Mouse (Mus musculus) intestine, embryonic 16.5 days (tissue): ENCODE measurements around the gene Harbi1. TPM values are rescaled to one million over a fixed set of nuclear protein-coding genes. Genes with fewer than 3 reads are reported as not detected.

Experiments
- ATAC-seq: fragments of 200-750 bp; cut with Nextera tagmentation; 2 replicates; pipeline ENCODE4 v1.8.0; 2017; ENCODE audit warnings: moderate TSS enrichment, moderate library complexity
- H3K27ac ChIP-seq: fragments of 300-500 bp; sonication (generic); 2 replicates; pipeline ENCODE4 v1.5.1; 2014; ENCODE audit warnings: mild to moderate bottlenecking, low read length
- H3K27me3 ChIP-seq: fragments of 300-500 bp; sonication (generic); replicated peaks from 2 replicates; pipeline ENCODE4 v1.6.1; 2014; ENCODE audit warnings: low read length, control low read depth, mixed read lengths; ENCODE audit not compliant: control insufficient read depth, insufficient read depth
- H3K36me3 ChIP-seq: fragments of 300-500 bp; sonication (generic); 2 replicates; pipeline ENCODE4 v1.6.1; 2014; ENCODE audit warnings: low read length, control low read depth; ENCODE audit not compliant: control insufficient read depth, insufficient read depth
- H3K4me1 ChIP-seq: fragments of 300-500 bp; sonication (generic); 2 replicates; pipeline ENCODE4 v1.6.1; 2014; ENCODE audit warnings: low read length, control low read depth, mixed read lengths; ENCODE audit not compliant: control insufficient read depth, insufficient read depth
- H3K4me2 ChIP-seq: fragments of 300-500 bp; sonication (generic); 2 replicates; pipeline ENCODE4 v1.6.1; 2014; ENCODE audit warnings: low read depth, low read length, control low read depth
- H3K4me3 ChIP-seq: fragments of 300-500 bp; sonication (generic); 2 replicates; pipeline ENCODE4 v1.5.1; 2014; ENCODE audit warnings: mild to moderate bottlenecking, low read length
- H3K9ac ChIP-seq: fragments of 300-500 bp; sonication (generic); 2 replicates; pipeline ENCODE4 v1.6.1; 2014; ENCODE audit warnings: low read depth, low read length
- H3K9me3 ChIP-seq: fragments of 300-500 bp; sonication (generic); 2 replicates; pipeline ENCODE4 v1.6.1; 2016; ENCODE audit warnings: low read length, control low read depth; ENCODE audit not compliant: control insufficient read depth
- WGBS: fragments of 180-500 bp; shearing (Covaris S2); extraction: QIAGEN DNeasy Blood & Tissue Kit; methylation state at CpG from one replicate; pipeline ENCODE4 v1.1.7; 2014; 5-methylcytosine and 5-hydroxymethylcytosine counted together
- polyA plus RNA-seq: library from polyadenylated mRNA; unstranded; fragments of >200 nt; fragmentation: Nextera tagmentation; extraction: Ambion mirVana; gene quantifications from 2 replicates; pipeline ENCODE4 v1.2.1, GENCODE M21; 2015

Harbi1 gene
- polyA plus RNA-seq, 1 experiment from 2014 or later = 14.8 TPM

- Histone ChIP-seq H3K9me3 (no peaks in the 10 kb centered on the region), H3K4me3 (peak overlapping the region; percentile 99), H3K27me3 (no peaks in the 10 kb centered on the region), H3K4me2 (peak overlapping the region; percentile 43), H3K27ac (peak overlapping the region; percentile 94; the same call in 1 of the 2 replicates), H3K36me3 (no peaks in the 10 kb centered on the region), H3K9ac (peak overlapping the region; percentile 98), H3K4me1 (no peaks in the 10 kb centered on the region)
- 13% methylated on average over 4 of the region's 4 CpGs for WGBS
- ATAC-seq = no peak
These were observed 18.9 kb downstream of the Harbi1 start for GRCm38 (mm10) chr2:91729571-91729970.

GRCm38 (mm10) chr2:91729971-91730821 is 19.5 kb downstream of the Harbi1 start, which contains the start of gene Ambra1:
Gene Ambra1 (plus strand): TSS chr2:91730134.
- peak within 1 kb of the TSS; percentile 94 for H3K27ac ChIP-seq
- no peaks in the 10 kb centered on the region for H3K27me3 ChIP-seq
- H3K9ac ChIP-seq = peak within 1 kb of the TSS; percentile 98
- WGBS = under 1% methylated on average over 68 of the region's 68 CpGs
- ATAC-seq = peak; percentile 92
- no peaks in the 10 kb centered on the region for H3K9me3 ChIP-seq
- H3K4me2 ChIP-seq = peak within 1 kb of the TSS; percentile 71
- H3K36me3 ChIP-seq = no peaks in the 10 kb centered on the region
- no peaks in the 10 kb centered on the region for H3K4me1 ChIP-seq
- peak within 1 kb of the TSS; percentile 99 for H3K4me3 ChIP-seq

- H3K9me3 ChIP-seq = no peaks in the 10 kb centered on the region
- no peak overlapping the region for H3K27ac ChIP-seq
- no peak overlapping the region for H3K4me3 ChIP-seq
- no peak overlapping the region for H3K9ac ChIP-seq
- no peak for ATAC-seq
- H3K36me3 ChIP-seq = no peaks in the 10 kb centered on the region
- H3K4me2 ChIP-seq = no peak overlapping the region
- no peaks in the 10 kb centered on the region for H3K27me3 ChIP-seq
- 86% methylated on average over 5 of the region's 5 CpGs for WGBS
- H3K4me1 ChIP-seq = no peaks in the 10 kb centered on the region
These were observed 24.6 kb downstream of the Harbi1 start for GRCm38 (mm10) chr2:91735221-91735620.

- H3K9me3 ChIP-seq = no peaks in the 10 kb centered on the region
- H3K4me3 ChIP-seq = no peak overlapping the region
- WGBS = 100% methylated on average over 1 of the region's 1 CpGs
- no peak for ATAC-seq
- H3K27me3 ChIP-seq = no peaks in the 10 kb centered on the region
- no peaks in the 10 kb centered on the region for H3K36me3 ChIP-seq
- H3K4me2 ChIP-seq = no peak overlapping the region
- H3K27ac ChIP-seq = no peak overlapping the region
- H3K9ac ChIP-seq = no peak overlapping the region
- H3K4me1 ChIP-seq = no peaks in the 10 kb centered on the region
These were observed 28.9 kb downstream of the Harbi1 start for GRCm38 (mm10) chr2:91739586-91739985.

- H3K36me3 ChIP-seq = no peaks in the 10 kb centered on the region
- ATAC-seq = no peak
- no peaks in the 10 kb centered on the region for H3K9me3 ChIP-seq
- H3K27ac ChIP-seq = no peak overlapping the region
- no peaks in the 10 kb centered on the region for H3K27me3 ChIP-seq
- H3K4me1 ChIP-seq = no peaks in the 10 kb centered on the region
- no peak overlapping the region for H3K4me2 ChIP-seq
- H3K9ac ChIP-seq = no peak overlapping the region
- H3K4me3 ChIP-seq = no peak overlapping the region
- 90% methylated on average over 5 of the region's 5 CpGs for WGBS
These were observed 34.0 kb downstream of the Harbi1 start for GRCm38 (mm10) chr2:91744686-91745085.

GRCm38 (mm10) chr2:91749811-91750261 is 39.2 kb downstream of the Harbi1 start:
- H3K27me3 ChIP-seq = no peaks in the 10 kb centered on the region
- no peak overlapping the region for H3K9ac ChIP-seq
- H3K36me3 ChIP-seq = no peaks in the 10 kb centered on the region
- no peak for ATAC-seq
- H3K4me1 ChIP-seq = peaks cover 5% of the 10 kb centered on the region; the same call in 1 of the 2 replicates
- no peak overlapping the region for H3K4me3 ChIP-seq
- WGBS = 58% methylated on average over 2 of the region's 2 CpGs
- no peak overlapping the region for H3K4me2 ChIP-seq
- no peaks in the 10 kb centered on the region for H3K9me3 ChIP-seq
- H3K27ac ChIP-seq = no peak overlapping the region

Other genes starting within 250 kb of the Harbi1 start
- 40.0 and 48.2 TPM in 2 replicates for gene Ckap5, start 184.1 kb upstream of the Harbi1 start, polyA plus RNA-seq
- gene F2, start 74.4 kb upstream of the Harbi1 start, polyA plus RNA-seq = 3.7 and 8.7 TPM in 2 replicates
- 7.9 and 9.2 TPM in 2 replicates for gene Zfp408, start 61.1 kb upstream of the Harbi1 start, polyA plus RNA-seq
- 157 and 173 TPM in 2 replicates for gene Arhgap1, start 61.0 kb upstream of the Harbi1 start, polyA plus RNA-seq
- 22.9 and 25.8 TPM in 2 replicates for gene Atg13, start 276 bp upstream of the Harbi1 start, polyA plus RNA-seq
- gene Ambra1, start 19.3 kb downstream of the Harbi1 start, polyA plus RNA-seq = 11.8 and 12.8 TPM in 2 replicates
- 0.23 and 0.33 TPM in 2 replicates for gene Chrm4, start 216.4 kb downstream of the Harbi1 start, polyA plus RNA-seq
- gene Mdk, start 221.4 kb downstream of the Harbi1 start, polyA plus RNA-seq = 370 and 437 TPM in 2 replicates
- 0.28 and 0.55 TPM in 2 replicates for gene Gm9821, start 234.9 kb downstream of the Harbi1 start, polyA plus RNA-seq